Mouse (Mus musculus) E14TG2a.4 (cell line): ENCODE data around the gene Timm29.

Experiments used
- H3K27me3 ChIP-seq: 2 replicates; pipeline ENCODE4 v1.6.1; 2014; ENCODE audit warnings: low read length, control low read depth; ENCODE audit not compliant: insufficient read depth
- H3K36me3 ChIP-seq: 2 replicates; pipeline ENCODE4 v1.6.1; 2014; ENCODE audit warnings: low read length, control low read depth; ENCODE audit not compliant: insufficient read depth
- H3K4me1 ChIP-seq: replicated peaks from 2 replicates; pipeline ENCODE4 v1.6.1; 2014; ENCODE audit warnings: low read depth, low read length, control low read depth
- H3K4me3 ChIP-seq: replicated peaks from 2 replicates; pipeline ENCODE4 v1.5.1; 2014; ENCODE audit warnings: mild to moderate bottlenecking, low read length
- H3K9me3 ChIP-seq: 2 replicates; pipeline ENCODE4 v1.6.1; 2014; ENCODE audit warnings: low read length, control low read depth
- CTCF ChIP-seq: conservative IDR thresholded peaks from 2 replicates; pipeline ENCODE4 v1.5.1; 2014; ENCODE audit warnings: low read length
- NANOG ChIP-seq: IDR thresholded peaks from 2 replicates; pipeline ENCODE4 v1.6.1; 2014; ENCODE audit warnings: borderline replicate concordance, low read length, mixed read lengths
- POU5F1 ChIP-seq: IDR thresholded peaks from 2 replicates; pipeline ENCODE4 v1.6.1; 2014; ENCODE audit warnings: low read length, borderline replicate concordance

The Timm29 gene

GRCm38 (mm10) chr9:21601722-21602399 is 9.3 kb downstream of the Timm29 start:
- Histone ChIP-seq H3K9me3 (no peaks in the 10 kb centered on the region), H3K4me3 (no peak overlapping the region), H3K27me3 (no peaks in the 10 kb centered on the region), H3K4me1 (peaks cover 20% of the 10 kb centered on the region), H3K36me3 (peaks cover 2% of the 10 kb centered on the region; the same call in 1 of the 2 replicates)
- TF ChIP-seq CTCF (peak; percentile 69), POU5F1 (no peak), NANOG (no peak)

DNA sequence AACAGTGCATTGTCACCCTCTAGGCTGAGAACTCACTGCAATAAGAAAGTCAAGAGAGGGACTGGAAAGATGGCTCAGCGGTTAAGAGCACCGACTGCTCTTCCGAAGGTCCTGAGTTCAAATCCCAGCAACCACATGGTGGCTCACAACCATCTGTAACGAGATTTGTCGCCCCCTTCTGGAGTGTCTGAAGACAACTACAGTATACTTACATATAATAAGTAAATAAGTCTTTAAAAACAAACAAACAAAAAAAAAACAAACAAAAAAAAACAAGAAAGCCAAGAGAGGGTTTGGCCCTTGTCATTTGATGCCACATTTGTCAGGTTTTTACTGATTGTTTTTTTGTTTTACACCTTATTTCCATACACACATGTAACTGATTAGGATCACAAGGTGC is 11.6 kb downstream of the Timm29 start:
- TF ChIP-seq CTCF (peak; percentile 23; the same call in 1 of the 2 replicates), NANOG (no peak)
- no peak overlapping the region for H3K4me3 ChIP-seq

GRCm38 (mm10) chr9:21605865-21606264 is 13.3 kb downstream of the Timm29 start:
- no peaks in the 10 kb centered on the region for H3K9me3 ChIP-seq
- no peaks in the 10 kb centered on the region for H3K36me3 ChIP-seq
- peaks cover 50% of the 10 kb centered on the region for H3K4me1 ChIP-seq
- no peak overlapping the region for H3K4me3 ChIP-seq
- TF ChIP-seq POU5F1: no peak
- no peak for TF ChIP-seq NANOG
- no peak for TF ChIP-seq CTCF
- no peaks in the 10 kb centered on the region for H3K27me3 ChIP-seq

More for the DNA sequence above, 11.6 kb downstream of the Timm29 start:
- Histone ChIP-seq H3K27me3 (no peaks in the 10 kb centered on the region), H3K9me3 (no peaks in the 10 kb centered on the region), H3K4me1 (peaks cover 34% of the 10 kb centered on the region), H3K36me3 (no peaks in the 10 kb centered on the region)

- H3K4me3 ChIP-seq: no peak overlapping the region
- no peaks in the 10 kb centered on the region for H3K27me3 ChIP-seq
- no peaks in the 10 kb centered on the region for H3K9me3 ChIP-seq
- peaks cover 53% of the 10 kb centered on the region for H3K4me1 ChIP-seq
- TF ChIP-seq NANOG: no peak
- TF ChIP-seq POU5F1: no peak
- TF ChIP-seq CTCF: no peak
- H3K36me3 ChIP-seq: no peaks in the 10 kb centered on the region
These were observed 14.1 kb downstream of the Timm29 start for GRCm38 (mm10) chr9:21606648-21607047.

GRCm38 (mm10) chr9:21609861-21610260 is 17.3 kb downstream of the Timm29 start:
- peaks cover 63% of the 10 kb centered on the region for H3K4me1 ChIP-seq
- H3K36me3 ChIP-seq: no peaks in the 10 kb centered on the region
- TF ChIP-seq NANOG: no peak
- no peak for TF ChIP-seq CTCF
- no peak for TF ChIP-seq POU5F1
- H3K27me3 ChIP-seq: no peaks in the 10 kb centered on the region
- no peaks in the 10 kb centered on the region for H3K9me3 ChIP-seq
- no peak overlapping the region for H3K4me3 ChIP-seq

DNA sequence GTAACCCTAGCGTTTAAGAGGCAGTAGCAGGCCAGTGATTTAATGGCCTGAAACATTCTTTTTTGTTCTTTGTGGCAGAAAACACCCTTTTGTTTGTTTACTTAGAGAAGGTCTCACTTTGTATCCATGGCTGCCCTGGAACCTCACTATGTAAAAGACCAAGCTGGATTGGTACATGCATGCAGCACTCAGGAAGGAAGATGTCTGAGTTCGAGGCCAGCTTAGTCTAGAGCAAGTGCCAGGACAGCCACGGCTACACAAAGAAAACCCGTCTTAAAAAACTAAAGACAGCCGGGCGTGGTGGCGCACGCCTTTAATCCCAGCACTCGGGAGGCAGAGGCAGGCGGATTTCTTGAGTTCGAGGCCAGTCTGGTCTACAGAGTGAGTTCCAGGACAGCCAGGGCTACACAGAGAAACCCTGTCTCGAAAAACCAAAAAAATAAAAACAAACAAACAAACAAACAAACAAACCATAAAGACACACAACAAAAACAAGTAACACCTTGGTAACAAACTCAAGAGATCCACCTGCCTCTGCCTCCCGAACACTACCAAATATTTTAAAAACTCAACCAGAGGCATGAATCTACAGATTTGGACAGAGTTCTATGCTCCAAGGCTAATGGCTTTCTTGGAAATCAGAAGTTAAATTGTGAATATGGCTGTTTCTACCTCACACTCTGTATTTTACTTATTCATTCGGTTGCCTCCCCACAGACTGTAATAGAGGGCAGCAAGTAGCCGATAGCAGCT is 22.5 kb downstream of the Timm29 start:
- Histone ChIP-seq H3K36me3 (peaks cover 16% of the 10 kb centered on the region), H3K27me3 (no peaks in the 10 kb centered on the region), H3K9me3 (no peaks in the 10 kb centered on the region), H3K4me3 (peak overlapping the region; percentile 87), H3K4me1 (peaks cover 51% of the 10 kb centered on the region)
- TF ChIP-seq CTCF (no peak), POU5F1 (no peak), NANOG (no peak)

GRCm38 (mm10) chr9:21615617-21616231 is 23.2 kb downstream of the Timm29 start, which contains the start of gene Smarca4:
TSS of gene Smarca4 (plus strand) at chr9:21616169.
- Histone ChIP-seq H3K4me1 (peaks cover 51% of the 10 kb centered on the region), H3K4me3 (peak within 1 kb of the TSS; percentile 89), H3K27me3 (no peaks in the 10 kb centered on the region), H3K36me3 (peaks cover 16% of the 10 kb centered on the region), H3K9me3 (no peaks in the 10 kb centered on the region)
- TF ChIP-seq CTCF (no peak), NANOG (no peak), POU5F1 (no peak)

DNA sequence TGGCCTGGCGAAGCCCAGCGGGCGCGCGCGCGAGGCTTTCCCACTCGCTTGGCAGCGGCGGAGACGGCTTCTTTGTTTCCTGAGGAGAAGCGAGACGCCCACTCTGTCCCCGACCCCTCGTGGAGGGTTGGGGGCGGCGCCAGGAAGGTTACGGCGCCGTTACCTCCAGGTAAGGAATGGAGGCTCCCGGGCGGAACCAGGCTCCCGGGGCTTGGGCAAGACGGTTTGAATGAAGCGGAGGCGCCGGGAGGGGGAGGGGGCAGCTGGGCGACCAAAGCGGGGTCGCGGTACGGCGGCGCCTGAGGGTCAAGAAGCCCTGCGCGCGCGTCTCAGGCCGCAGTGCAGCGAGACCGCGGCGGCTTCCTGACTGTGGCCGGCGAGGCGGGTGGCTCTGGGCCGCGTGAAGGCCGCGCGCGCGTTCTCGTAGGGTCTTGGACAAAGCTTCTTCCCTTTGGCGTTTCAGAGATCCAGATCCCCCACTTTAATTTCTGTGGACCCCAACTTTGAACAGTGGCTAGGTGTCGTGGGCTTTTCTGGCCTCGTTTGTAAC is 23.8 kb downstream of the Timm29 start:
- Histone ChIP-seq H3K4me3 (peak overlapping the region; percentile 89), H3K4me1 (peaks cover 53% of the 10 kb centered on the region), H3K9me3 (no peaks in the 10 kb centered on the region), H3K27me3 (no peaks in the 10 kb centered on the region), H3K36me3 (peaks cover 16% of the 10 kb centered on the region)
- no peak for TF ChIP-seq NANOG
- no peak for TF ChIP-seq POU5F1
- no peak for TF ChIP-seq CTCF
